Mouse (Mus musculus): Measurements from ENCODE around the gene Utrn.

Gene Utrn

GRCm38 (mm10) chr10:12423994-12424725, 445.0 kb downstream of the Utrn start:
- DNase-seq (ENCODE audit: low spot score): no peak

GRCm38 (mm10) chr10:12414967-12415366, 454.2 kb downstream of the Utrn start:
- no peak for DNase-seq (ENCODE audit: low spot score)

DNA sequence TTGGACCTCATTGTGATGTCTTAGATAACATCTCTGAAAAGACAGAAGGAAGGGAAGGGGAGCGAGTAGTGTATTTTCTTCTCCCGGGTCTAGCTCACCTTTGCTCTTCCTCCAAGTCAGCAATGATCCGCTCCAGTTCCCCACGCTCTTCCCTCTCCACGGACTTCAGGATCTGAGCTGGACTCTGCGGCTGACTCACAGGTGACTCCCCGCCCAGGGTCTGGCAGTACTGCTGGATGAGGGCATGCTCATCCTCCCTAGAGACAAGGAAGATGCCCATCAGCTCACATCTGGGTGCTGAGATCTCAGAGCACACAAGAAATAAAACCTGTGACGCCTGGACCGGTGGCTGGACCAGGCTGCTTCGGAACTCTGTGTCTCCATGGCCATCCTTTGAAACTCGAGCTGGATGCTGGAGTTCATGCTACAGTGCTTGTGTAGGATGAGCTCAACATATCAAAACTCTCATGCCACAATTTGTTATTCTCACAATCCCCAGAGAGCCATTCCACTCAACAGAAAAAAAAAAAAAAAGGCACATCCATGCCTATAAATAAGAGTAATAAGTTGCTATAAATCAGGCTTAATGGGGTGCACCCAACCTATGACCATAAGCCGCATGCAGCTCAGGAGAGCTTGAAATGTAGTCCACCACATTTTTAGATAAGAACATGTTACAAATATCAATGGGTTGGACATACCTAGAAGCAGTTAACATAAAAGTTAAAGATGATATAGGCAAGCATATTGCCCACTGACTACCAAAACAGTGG, 462.6 kb downstream of the Utrn start:
- DNase-seq (ENCODE audit: low spot score): no peak

GRCm38 (mm10) chr10:12399450-12399849, 469.7 kb downstream of the Utrn start:
- DNase-seq (ENCODE audit: low spot score): peak; percentile 18

GRCm38 (mm10) chr10:12380139-12380538, 489.0 kb downstream of the Utrn start:
- DNase-seq (ENCODE audit: low spot score): no peak

GRCm38 (mm10) chr10:12379123-12379522, 490.0 kb downstream of the Utrn start:
- no peak for DNase-seq (ENCODE audit: low spot score)

- DNase-seq (ENCODE audit: low spot score): no peak
Observed at GRCm38 (mm10) chr10:12377727-12378126, 491.4 kb downstream of the Utrn start.

- no peak for DNase-seq (ENCODE audit: low spot score)
Observed at GRCm38 (mm10) chr10:12376015-12376414, 493.1 kb downstream of the Utrn start.

DNA sequence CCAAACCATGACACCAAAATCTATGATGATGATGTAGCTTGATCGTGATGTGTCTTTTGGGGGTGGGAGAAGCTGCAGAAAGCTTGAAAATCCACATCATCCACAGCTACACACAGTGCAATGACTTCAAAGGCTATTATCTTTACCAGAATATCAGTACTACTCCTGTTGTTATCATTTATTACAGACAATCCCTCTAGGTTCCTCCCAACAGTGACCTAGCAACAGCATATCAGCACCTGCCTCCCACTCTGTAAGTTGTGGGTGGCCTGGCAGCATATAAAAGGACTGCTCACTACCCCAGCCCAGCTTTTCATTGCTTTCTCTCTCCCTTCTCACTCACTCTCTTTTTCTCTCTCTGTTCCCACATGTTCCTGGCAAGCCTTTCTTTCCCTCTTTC, 494.4 kb downstream of the Utrn start:
- DNase-seq (ENCODE audit: low spot score): no peak

DNA sequence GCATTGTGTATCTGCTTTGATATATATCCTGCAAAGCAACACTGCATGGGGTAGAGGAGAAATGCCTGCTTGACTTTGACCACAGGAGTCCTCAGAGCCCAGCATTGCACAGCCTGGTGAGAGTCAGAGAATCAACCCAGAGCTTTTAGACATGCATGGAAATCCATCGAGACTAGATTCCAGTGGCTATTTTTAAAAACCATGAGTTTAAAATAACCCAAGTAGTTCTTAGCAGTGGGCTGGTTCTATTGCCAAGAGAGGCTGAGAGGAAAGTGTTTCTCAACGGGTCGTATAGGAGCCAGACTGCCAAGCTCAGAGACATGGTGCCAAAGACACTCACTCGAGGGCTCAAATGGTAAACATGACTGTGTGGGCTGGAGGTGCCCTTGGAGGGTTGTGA, 514.6 kb downstream of the Utrn start:
- DNase-seq (ENCODE audit: low spot score): no peak

DNA sequence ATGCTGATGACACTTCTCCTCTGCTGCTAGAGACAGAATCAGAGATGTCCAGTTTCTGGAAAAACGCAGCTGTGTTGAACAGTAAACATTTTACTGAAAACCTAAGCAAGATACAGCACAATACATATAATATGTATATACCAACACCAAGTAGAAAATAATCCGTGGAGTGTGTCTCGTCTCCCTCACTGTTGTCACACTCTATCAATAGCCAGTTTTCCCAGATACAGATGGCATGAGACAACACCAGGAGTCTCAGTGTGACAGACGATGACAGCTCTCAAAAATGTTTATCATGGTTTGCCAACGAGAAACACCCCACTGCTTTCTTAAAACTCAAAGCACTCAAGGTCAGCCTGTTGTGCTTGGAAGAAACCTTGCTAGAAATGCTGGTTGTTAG, 515.1 kb downstream of the Utrn start:
- no peak for DNase-seq (ENCODE audit: low spot score)

- no peak for DNase-seq (ENCODE audit: low spot score)
Observed at GRCm38 (mm10) chr10:12339704-12340558, 529.2 kb downstream of the Utrn start.

DNA sequence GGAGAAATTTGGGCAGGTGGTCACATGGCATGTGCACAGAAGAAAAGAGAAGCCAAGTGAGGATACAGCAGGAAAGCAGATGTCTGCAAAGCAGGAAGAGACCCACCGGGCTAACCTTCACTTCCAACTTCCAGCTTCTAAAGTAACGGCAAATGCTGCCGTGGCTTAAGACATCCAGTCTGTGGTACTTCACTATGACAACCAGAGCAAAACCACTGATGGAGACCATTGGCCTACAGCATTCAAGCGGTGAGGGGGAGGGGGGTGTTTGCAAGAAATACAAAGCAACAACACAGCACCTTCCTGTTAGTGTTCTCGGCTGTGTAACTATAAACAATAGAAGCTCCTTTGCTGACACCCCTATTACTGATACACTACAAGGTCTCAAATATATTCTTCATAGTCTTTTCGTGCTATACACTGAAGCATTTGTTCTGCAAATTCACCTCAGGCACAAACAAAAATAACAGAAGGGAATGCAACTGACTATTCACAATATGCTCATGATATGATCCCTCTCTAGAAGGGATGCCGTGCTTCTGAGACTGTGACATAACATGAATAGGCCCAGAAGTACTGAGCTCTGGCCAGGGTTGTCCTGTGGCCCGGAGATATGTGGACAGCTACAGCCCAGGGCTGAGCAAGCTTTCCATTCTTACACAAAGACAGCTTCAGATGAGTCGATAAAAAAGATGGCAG, 530.0 kb downstream of the Utrn start:
- DNase-seq (ENCODE audit: low spot score): no peak
